Mouse (Mus musculus) heart, embryonic 12.5 days (tissue): Measurements from ENCODE around the gene Klhl30. TPM values are rescaled to one million over a fixed set of nuclear protein-coding genes. Genes with fewer than 3 reads are reported as not detected.
A peak's percentile ranks its signal among the peaks of the same experiment; 100 is the strongest.

ENCODE experiments used
- ATAC-seq: fragments of 200-750 bp; cut with Nextera tagmentation; 2 replicates; pipeline ENCODE4 v1.8.0; 2017; ENCODE audit warnings: moderate TSS enrichment, moderate library complexity; ENCODE audit not compliant: insufficient number of reproducible peaks, low FRiP score
- H3K27ac ChIP-seq: fragments of 300-500 bp; sonication (generic); 2 replicates; pipeline ENCODE4 v1.5.1; 2016; ENCODE audit warnings: mild to moderate bottlenecking, moderate library complexity; ENCODE audit not compliant: poor library complexity, severe bottlenecking
- H3K27me3 ChIP-seq: fragments of 300-500 bp; sonication (generic); replicated peaks from 2 replicates; pipeline ENCODE4 v1.6.1; 2016; ENCODE audit warnings: mild to moderate bottlenecking, moderate library complexity
- H3K36me3 ChIP-seq: fragments of 300-500 bp; sonication (generic); 2 replicates; pipeline ENCODE4 v1.6.1; 2016; ENCODE audit warnings: mild to moderate bottlenecking, moderate library complexity
- H3K4me1 ChIP-seq: fragments of 300-500 bp; sonication (generic); replicated peaks from 2 replicates; pipeline ENCODE4 v1.6.1; 2016; ENCODE audit warnings: mild to moderate bottlenecking
- H3K4me2 ChIP-seq: fragments of 300-500 bp; sonication (generic); 2 replicates; pipeline ENCODE4 v1.6.1; 2016; ENCODE audit warnings: mild to moderate bottlenecking, moderate library complexity
- H3K4me3 ChIP-seq: fragments of 300-500 bp; sonication (generic); 2 replicates; pipeline ENCODE4 v1.5.1; 2016; ENCODE audit warnings: mild to moderate bottlenecking
- H3K9ac ChIP-seq: fragments of 300-500 bp; sonication (generic); 2 replicates; pipeline ENCODE4 v1.6.1; 2016; ENCODE audit warnings: mild to moderate bottlenecking, moderate library complexity
- H3K9me3 ChIP-seq: fragments of 300-500 bp; sonication (generic); replicated peaks from 2 replicates; pipeline ENCODE4 v1.6.1; 2016; ENCODE audit warnings: mild to moderate bottlenecking, moderate library complexity
- WGBS: fragments of 180-500 bp; shearing (Covaris S2); methylation state at CpG from one replicate; pipeline ENCODE4 v1.1.7; 2016; 5-methylcytosine and 5-hydroxymethylcytosine counted together
- polyA plus RNA-seq: library from polyadenylated mRNA; unstranded; fragments of >200 nt; fragmentation: Nextera tagmentation; extraction: Ambion mirVana; gene quantifications from 2 replicates; pipeline ENCODE4 v1.2.1, GENCODE M21; 2016

The Klhl30 gene
- polyA plus RNA-seq: 44.2 and 46.7 TPM in 2 replicates

DNA sequence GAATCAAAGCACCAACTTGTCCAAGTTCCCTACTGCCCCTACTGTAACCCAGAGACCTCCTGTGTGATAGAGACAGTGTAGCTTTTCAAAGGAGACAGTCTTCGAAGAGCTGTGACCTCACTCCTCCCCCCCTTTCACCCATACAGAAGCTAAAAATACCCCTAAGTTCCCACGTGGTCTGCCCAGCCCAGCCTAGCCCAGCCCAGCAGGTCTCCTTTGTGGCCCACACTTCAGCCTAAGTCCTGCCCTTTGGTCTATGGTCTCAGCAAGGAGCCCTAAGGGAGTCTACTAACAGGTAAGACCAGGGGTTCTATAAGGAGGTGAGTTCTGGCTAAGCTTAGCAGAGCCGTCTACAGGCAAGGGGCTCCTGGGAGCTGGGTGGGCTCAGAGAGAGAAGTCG lies at the start of gene Klhl30:
Gene Klhl30 (plus strand): TSS at position 176 of the 400 bp plus-strand sequence.
- 23% methylated on average over 4 of the region's 4 CpGs for WGBS
- Histone ChIP-seq H3K4me3 (peak within 1 kb of the TSS; percentile 44), H3K9me3 (no peaks in the 10 kb centered on the region), H3K4me2 (peak within 1 kb of the TSS; percentile 77), H3K27me3 (peaks cover 9% of the 10 kb centered on the region), H3K4me1 (peaks cover 33% of the 10 kb centered on the region), H3K9ac (peak within 1 kb of the TSS; percentile 69), H3K27ac (peak within 1 kb of the TSS; percentile 84), H3K36me3 (peaks cover 18% of the 10 kb centered on the region)
- ATAC-seq: peak; percentile 73

DNA sequence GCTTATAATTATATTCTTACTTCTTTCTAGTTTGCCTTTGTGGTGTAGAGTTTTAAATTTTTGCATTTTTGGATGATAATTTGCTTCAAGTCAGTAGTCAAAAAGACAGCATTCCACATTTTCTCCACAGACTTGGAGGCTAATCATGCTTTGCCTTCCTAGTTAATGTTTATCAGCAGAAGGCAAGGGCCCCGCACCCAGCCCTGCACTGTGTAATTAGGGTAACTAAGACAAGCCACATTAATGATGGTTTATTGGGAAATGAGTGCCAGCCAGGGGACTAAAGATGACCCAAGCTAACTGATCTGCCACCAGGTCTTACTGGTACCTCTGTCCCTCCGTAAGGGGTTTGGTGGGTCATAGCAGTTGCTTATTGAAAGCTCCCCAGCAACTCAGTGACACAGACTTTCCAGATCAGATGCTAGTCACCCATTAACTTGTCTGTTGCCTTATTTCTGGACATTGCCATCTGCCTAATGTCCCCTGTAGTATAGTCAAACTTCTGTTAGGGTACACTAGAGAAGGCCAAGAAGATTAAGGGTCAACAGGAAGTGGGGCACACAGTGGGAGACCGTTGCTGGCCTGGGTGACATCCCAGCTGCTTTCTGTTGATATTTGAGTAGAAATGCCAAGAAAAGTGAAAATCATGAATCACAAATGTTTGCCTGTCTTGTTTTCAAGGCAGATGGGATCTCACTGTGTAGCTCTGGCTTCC lies 49.5 kb upstream of the Klhl30 start:
- H3K27ac ChIP-seq: no peak overlapping the region
- H3K9me3 ChIP-seq: no peaks in the 10 kb centered on the region
- peaks cover 35% of the 10 kb centered on the region for H3K36me3 ChIP-seq
- H3K9ac ChIP-seq: no peak overlapping the region
- H3K4me2 ChIP-seq: no peak overlapping the region
- H3K4me1 ChIP-seq: peaks cover 10% of the 10 kb centered on the region
- H3K4me3 ChIP-seq: no peak overlapping the region
- H3K27me3 ChIP-seq: no peaks in the 10 kb centered on the region
- 73% methylated on average over 3 of the region's 3 CpGs for WGBS
- no peak for ATAC-seq

DNA sequence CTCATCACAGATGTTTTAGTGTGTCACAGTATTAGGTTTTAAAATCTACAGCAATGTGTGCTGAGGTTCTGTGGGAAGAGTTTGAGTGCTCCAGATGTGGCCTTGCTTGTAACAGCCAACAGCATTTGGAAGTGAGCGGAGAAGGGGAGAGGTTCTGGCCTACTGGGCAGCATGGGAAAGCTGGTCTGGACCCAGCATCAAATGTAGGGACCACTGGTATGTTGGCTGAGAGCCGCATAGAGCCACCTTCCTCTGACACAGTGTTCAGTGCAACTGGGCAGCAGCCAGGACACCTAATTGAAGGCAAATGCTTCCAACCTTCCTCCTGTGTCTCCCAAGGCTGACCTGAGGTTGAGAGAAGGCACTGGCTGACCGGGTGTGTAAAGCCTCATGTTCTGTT lies 48.8 kb upstream of the Klhl30 start:
- Histone ChIP-seq H3K27me3 (no peaks in the 10 kb centered on the region), H3K4me2 (no peak overlapping the region), H3K9me3 (no peaks in the 10 kb centered on the region), H3K36me3 (peaks cover 37% of the 10 kb centered on the region), H3K4me1 (peaks cover 10% of the 10 kb centered on the region), H3K27ac (no peak overlapping the region), H3K4me3 (no peak overlapping the region), H3K9ac (no peak overlapping the region)
- WGBS: 87% methylated on average over 3 of the region's 3 CpGs
- no peak for ATAC-seq

DNA sequence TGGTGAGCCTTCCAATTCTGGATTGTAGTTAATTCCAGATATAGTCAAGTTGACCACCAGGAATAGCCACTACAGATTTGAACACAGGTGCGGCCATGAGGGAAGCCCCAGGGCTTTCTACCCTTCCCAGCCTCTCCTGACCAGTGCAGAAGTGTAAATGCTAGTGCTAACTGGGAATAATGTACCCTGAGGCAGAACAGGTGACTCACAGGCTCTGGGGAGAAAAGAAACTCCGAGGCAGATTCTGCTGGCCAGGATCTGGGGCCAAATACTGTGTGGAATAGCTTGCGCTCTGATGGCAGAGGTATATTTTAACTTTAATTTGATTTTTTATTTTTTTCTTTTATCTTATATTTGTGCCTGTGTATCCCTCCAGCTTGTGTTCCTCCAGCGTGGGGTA lies 46.2 kb upstream of the Klhl30 start:
- H3K27me3 ChIP-seq: no peaks in the 10 kb centered on the region
- WGBS: 92% methylated on average over 4 of the region's 4 CpGs
- H3K4me2 ChIP-seq: no peak overlapping the region
- no peak for ATAC-seq
- peaks cover 63% of the 10 kb centered on the region for H3K36me3 ChIP-seq
- H3K27ac ChIP-seq: no peak overlapping the region
- peaks cover under 1% of the 10 kb centered on the region for H3K4me1 ChIP-seq
- no peak overlapping the region for H3K4me3 ChIP-seq
- H3K9ac ChIP-seq: no peak overlapping the region
- H3K9me3 ChIP-seq: no peaks in the 10 kb centered on the region

DNA sequence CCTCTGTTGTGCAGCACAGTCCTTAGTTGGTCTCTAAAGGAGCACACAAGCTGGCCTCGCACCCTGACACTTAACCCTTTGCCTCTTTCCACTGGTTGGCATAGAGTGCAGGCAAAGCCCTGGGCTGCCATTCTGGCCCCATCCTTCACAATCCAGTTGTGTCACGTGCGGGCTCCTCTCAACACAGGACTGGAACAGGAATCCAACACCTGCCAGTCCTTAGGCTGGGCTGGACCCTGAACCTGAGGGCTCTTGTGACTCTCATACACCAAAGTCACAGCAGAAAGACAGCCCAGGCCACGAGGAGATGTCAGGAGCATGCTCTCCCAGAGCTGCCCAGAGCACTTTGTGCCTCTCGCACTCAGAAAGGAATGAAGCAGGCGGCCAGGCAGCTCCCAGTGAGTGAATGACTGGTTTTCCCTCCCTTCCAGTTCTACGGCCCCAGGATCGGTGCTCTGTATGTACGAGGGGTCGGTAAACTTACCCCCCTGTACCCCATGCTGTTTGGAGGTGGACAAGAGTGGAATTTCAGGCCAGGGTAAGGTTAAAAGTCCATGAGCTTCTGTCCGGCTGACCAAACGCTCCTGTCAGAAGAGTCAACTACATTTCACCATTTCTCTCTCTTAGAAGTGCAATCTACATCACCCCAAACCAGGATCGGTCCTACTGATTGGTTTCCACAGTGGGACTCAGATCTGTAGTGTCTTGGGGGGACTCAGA lies 41.3 kb upstream of the Klhl30 start:
- H3K36me3 ChIP-seq: peaks cover 71% of the 10 kb centered on the region

DNA sequence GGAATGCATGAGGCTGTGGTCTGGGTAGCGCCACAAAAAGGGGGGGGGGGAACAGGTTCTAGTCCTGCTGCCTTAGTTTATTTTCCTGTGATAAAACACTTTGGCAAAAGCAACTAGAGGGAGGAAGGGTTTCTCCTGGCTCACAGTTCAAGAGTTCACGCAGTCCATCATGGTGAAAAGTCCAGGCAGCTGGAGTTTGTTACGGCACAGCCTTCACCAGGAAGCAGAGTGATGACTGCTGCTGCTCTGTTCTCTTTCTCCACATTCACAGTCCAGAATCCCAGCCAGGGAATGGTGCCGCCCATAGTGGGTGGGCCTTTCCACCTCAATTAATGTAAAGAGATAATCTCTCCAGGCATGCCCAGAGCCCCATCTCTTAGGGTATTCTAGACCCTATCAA lies 38.5 kb upstream of the Klhl30 start:
- no peak for ATAC-seq

More for the DNA sequence above, 41.3 kb upstream of the Klhl30 start:
- Histone ChIP-seq H3K4me3 (no peak overlapping the region), H3K4me1 (peaks cover 15% of the 10 kb centered on the region), H3K9ac (no peak overlapping the region), H3K4me2 (no peak overlapping the region), H3K27me3 (no peaks in the 10 kb centered on the region), H3K27ac (no peak overlapping the region), H3K9me3 (no peaks in the 10 kb centered on the region)
- no peak for ATAC-seq
- WGBS: 90% methylated on average over 13 of the region's 13 CpGs

DNA sequence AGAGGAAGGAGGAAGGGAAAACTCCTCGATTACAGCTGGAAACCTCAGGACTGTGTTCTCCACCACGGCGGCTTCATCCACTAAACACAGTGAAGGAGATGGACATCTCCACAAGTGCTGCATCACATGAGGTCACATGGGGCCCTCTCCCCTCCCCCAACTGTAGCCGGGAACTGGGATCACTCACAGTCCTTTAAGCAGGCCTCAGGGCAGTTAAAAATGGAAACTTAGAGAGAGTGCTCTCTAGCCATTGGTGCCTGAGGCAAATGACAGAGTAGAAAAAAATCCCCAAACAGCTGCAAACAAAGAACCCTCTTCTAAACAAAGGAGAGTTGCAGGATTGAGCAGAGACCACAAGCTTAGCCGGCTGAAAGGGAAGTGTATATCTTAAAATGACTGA lies 37.6 kb upstream of the Klhl30 start:
- H3K9me3 ChIP-seq: no peaks in the 10 kb centered on the region
- 39% methylated on average over 5 of the region's 5 CpGs for WGBS
- peaks cover 41% of the 10 kb centered on the region for H3K36me3 ChIP-seq
- 0 out of 2 replicates have a peak overlapping the region, but pooled peaks have one; percentile 25 for H3K9ac ChIP-seq
- no peak overlapping the region for H3K4me3 ChIP-seq
- peak overlapping the region; percentile 80 for H3K27ac ChIP-seq
- ATAC-seq: no peak
- H3K4me1 ChIP-seq: peaks cover 26% of the 10 kb centered on the region
- H3K4me2 ChIP-seq: no peak overlapping the region
- H3K27me3 ChIP-seq: no peaks in the 10 kb centered on the region

More for the DNA sequence above, 38.5 kb upstream of the Klhl30 start:
- 84% methylated on average over 4 of the region's 4 CpGs for WGBS
- no peak overlapping the region for H3K9ac ChIP-seq
- H3K4me1 ChIP-seq: peaks cover 18% of the 10 kb centered on the region
- no peak overlapping the region for H3K27ac ChIP-seq
- no peaks in the 10 kb centered on the region for H3K9me3 ChIP-seq
- no peak overlapping the region for H3K4me2 ChIP-seq
- peaks cover 51% of the 10 kb centered on the region for H3K36me3 ChIP-seq
- H3K4me3 ChIP-seq: no peak overlapping the region
- H3K27me3 ChIP-seq: no peaks in the 10 kb centered on the region

DNA sequence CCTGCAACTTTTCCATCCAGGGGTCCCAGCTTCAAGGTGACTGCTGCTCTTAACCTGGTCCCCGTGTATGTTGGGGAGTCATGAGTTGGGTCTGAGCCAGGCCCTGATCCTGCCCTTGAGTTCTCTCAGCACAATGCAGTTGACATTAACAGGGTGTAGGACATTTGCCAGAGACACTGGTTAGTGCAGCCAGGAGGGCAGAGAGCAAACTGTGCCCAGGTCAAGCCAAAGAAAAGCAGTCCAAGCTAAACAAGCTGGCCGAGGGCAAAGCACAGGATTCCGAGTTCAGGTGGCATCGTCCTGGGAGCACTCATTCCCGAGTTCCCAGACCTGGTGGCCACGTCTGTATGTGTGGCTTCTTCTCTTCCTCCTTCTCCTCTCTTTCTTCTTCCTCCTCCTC lies 33.2 kb upstream of the Klhl30 start:
- Histone ChIP-seq H3K27ac (no peak overlapping the region), H3K4me1 (peaks cover 39% of the 10 kb centered on the region), H3K36me3 (peaks cover 4% of the 10 kb centered on the region; the same call in 1 of the 2 replicates), H3K9me3 (no peaks in the 10 kb centered on the region), H3K4me2 (no peak overlapping the region), H3K9ac (no peak overlapping the region), H3K4me3 (no peak overlapping the region), H3K27me3 (no peaks in the 10 kb centered on the region)
- WGBS: 74% methylated on average over 6 of the region's 6 CpGs
- no peak for ATAC-seq

DNA sequence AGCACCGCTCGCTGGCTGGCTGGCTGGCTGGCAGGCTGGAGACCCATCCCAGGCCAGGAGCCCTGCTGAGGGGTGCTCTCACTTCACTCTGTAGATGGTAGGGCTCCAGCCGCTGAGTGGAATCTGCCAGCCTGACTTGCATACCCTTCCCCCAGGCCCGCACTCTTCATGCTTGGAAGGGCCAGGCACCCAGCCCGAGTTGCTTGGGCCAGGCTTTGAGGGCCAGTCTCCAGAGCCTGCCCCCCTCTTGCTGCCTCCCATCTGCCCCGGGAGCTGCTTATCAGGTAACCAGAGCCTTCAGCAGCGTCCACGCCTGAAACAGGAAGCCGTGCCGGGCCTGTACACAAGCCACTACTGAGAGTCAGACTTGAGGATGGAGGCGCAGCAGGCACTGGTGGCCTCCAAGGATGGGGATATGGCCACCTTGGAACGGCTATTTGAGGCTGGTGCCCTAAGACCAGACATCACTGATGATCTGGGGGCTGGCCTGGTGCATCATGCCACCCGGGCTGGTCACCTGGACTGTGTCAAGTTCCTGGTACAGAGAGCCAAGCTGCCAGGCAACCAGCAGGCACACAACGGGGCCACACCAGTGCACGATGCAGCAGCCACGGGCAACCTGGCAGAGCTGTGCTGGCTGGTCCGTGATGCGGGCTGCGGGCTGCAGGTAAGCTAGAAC lies 28.9 kb upstream of the Klhl30 start, which contains the start of gene Espnl:
Gene Espnl (plus strand): TSS at position 316 of the 679 bp plus-strand sequence.
- ATAC-seq: peak; percentile 54
- Histone ChIP-seq H3K27me3 (no peaks in the 10 kb centered on the region; the same call in 1 of the 2 replicates), H3K9me3 (no peaks in the 10 kb centered on the region), H3K4me1 (peaks cover 24% of the 10 kb centered on the region), H3K4me3 (no peak within 1 kb of the TSS), H3K9ac (peak within 1 kb of the TSS; percentile 43; the same call in 1 of the 2 replicates), H3K4me2 (peak within 1 kb of the TSS; percentile 33; the same call in 1 of the 2 replicates), H3K27ac (no peak within 1 kb of the TSS; the same call in 1 of the 2 replicates), H3K36me3 (no peaks in the 10 kb centered on the region)
- 39% methylated on average over 19 of the region's 19 CpGs for WGBS

DNA sequence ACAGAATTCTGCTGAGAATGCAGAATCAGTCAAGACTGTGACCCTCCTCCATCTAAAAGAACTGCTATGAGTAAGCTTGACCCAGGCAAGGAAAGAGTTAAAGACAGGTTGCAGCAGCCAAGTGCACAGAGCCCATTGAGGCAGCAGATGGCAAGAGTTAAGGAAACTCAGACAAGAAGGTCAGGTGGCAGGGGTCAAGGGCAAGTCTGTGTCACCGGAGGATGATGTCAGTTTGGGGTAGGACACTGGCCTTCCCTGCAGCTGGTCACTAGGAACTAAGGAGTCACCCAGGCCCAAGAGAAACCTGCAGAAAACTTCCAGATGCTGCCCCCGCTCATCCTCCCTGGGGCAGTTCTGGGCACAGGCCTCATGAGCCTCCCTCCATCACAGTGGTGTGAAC lies 26.2 kb upstream of the Klhl30 start:
- no peak overlapping the region for H3K27ac ChIP-seq
- H3K4me3 ChIP-seq: no peak overlapping the region
- ATAC-seq: no peak
- WGBS: 73% methylated on average over 2 of the region's 2 CpGs
- no peaks in the 10 kb centered on the region for H3K9me3 ChIP-seq
- peaks cover 13% of the 10 kb centered on the region for H3K4me1 ChIP-seq
- no peak overlapping the region for H3K4me2 ChIP-seq
- no peaks in the 10 kb centered on the region for H3K36me3 ChIP-seq
- H3K27me3 ChIP-seq: no peaks in the 10 kb centered on the region; the same call in 1 of the 2 replicates
- H3K9ac ChIP-seq: no peak overlapping the region
